Mouse (Mus musculus) C2C12 (cell line): ENCODE measurements around the gene Mrpl44.

Experiments used
- CTCF ChIP-seq: IDR thresholded peaks from one replicate; pipeline ENCODE4 v1.5.1; 2011; ENCODE audit not compliant: control insufficient read depth, insufficient read depth, insufficient read length
- MAX ChIP-seq: IDR thresholded peaks from one replicate; pipeline ENCODE4 v1.6.1; 2011; ENCODE audit warnings: mild to moderate bottlenecking, control low read depth
- MYOD1 ChIP-seq: IDR thresholded peaks from one replicate; pipeline ENCODE4 v1.6.1; 2011; ENCODE audit warnings: low read depth; ENCODE audit not compliant: control insufficient read depth, insufficient read length
- MYOG ChIP-seq: IDR thresholded peaks from one replicate; pipeline ENCODE4 v1.6.1; 2011; ENCODE audit not compliant: control insufficient read depth, insufficient read length; ENCODE audit errors: extremely low read depth
- USF1 ChIP-seq: IDR thresholded peaks from one replicate; pipeline ENCODE4 v1.6.1; 2011; ENCODE audit warnings: low read depth, mild to moderate bottlenecking, control low read depth, moderate library complexity

GRCm38 (mm10) chr1:79803614-79804013 is 27.8 kb downstream of the Mrpl44 start:
- TF ChIP-seq CTCF (no peak), MYOG (no peak), MAX (no peak), USF1 (no peak), MYOD1 (no peak)
